Mouse (Mus musculus) liver, embryonic 14.5 days (tissue): Measurements from ENCODE around the gene Znrd1. TPM values are rescaled to one million over a fixed set of nuclear protein-coding genes. Genes with fewer than 3 reads are reported as not detected.

Experiments used
- ATAC-seq: fragments of 200-750 bp; cut with Nextera tagmentation; 2 replicates; pipeline ENCODE4 v1.8.0; 2017; ENCODE audit warnings: moderate number of reproducible peaks, mild to moderate bottlenecking, moderate library complexity; ENCODE audit not compliant: insufficient read depth
- DNase-seq, 3 experiments: peaks; one replicate each; pipeline ENCODE4 v3.0.0-alpha.2; 2012 to 2013; ENCODE audit warnings: low read depth in 3 of 3, low spot score in 3 of 3
- H3K27ac ChIP-seq: fragments of 300-500 bp; sonication (generic); 2 replicates; pipeline ENCODE4 v1.5.1; 2014; ENCODE audit warnings: moderate library complexity, mild to moderate bottlenecking, control low read depth, inconsistent platforms
- H3K27me3 ChIP-seq: fragments of 300-500 bp; sonication (generic); 2 replicates; pipeline ENCODE4 v1.6.1; 2014; ENCODE audit warnings: mild to moderate bottlenecking, low read length, moderate library complexity; ENCODE audit not compliant: control insufficient read depth, insufficient read depth
- H3K36me3 ChIP-seq: fragments of 300-500 bp; sonication (generic); replicated peaks from 2 replicates; pipeline ENCODE4 v1.6.1; 2014; ENCODE audit warnings: low read depth; ENCODE audit not compliant: control insufficient read depth, insufficient read depth
- H3K4me1 ChIP-seq, 2 experiments: fragments of 200-500 bp in 1 of 2; fragments of 300-500 bp in 1 of 2; sonication (generic) in 1 of 2; replicated peaks; 2 replicates each; pipeline ENCODE4 v1.6.1; 2012 to 2014; ENCODE audit warnings: antibody characterized with exemption in 1 of 2, inconsistent platforms in 1 of 2, low read length in 1 of 2; ENCODE audit not compliant: control insufficient read depth in 2 of 2, insufficient read depth in 2 of 2
- H3K4me2 ChIP-seq: fragments of 300-500 bp; sonication (generic); 2 replicates; pipeline ENCODE4 v1.6.1; 2014; ENCODE audit warnings: low read depth, mild to moderate bottlenecking, control low read depth, moderate library complexity
- H3K4me3 ChIP-seq, 2 experiments: fragments of 200-500 bp in 1 of 2; fragments of 300-500 bp in 1 of 2; sonication (generic) in 1 of 2; 2 replicates each; pipeline ENCODE4 v1.5.1; 2012 to 2014; ENCODE audit warnings: low read depth in 2 of 2, low read length in 2 of 2, mild to moderate bottlenecking in 2 of 2, control low read depth in 1 of 2, inconsistent platforms in 1 of 2, moderate library complexity in 1 of 2; ENCODE audit not compliant: insufficient read depth in 1 of 2
- H3K9ac ChIP-seq: fragments of 300-500 bp; sonication (generic); replicated peaks from 2 replicates; pipeline ENCODE4 v1.6.1; 2014; ENCODE audit warnings: mild to moderate bottlenecking, control low read depth, moderate library complexity
- H3K9me3 ChIP-seq: fragments of 300-500 bp; sonication (generic); 2 replicates; pipeline ENCODE4 v1.6.1; 2016; ENCODE audit warnings: low read length, mixed read lengths; ENCODE audit not compliant: control insufficient read depth
- CTCF ChIP-seq: IDR thresholded peaks from 2 replicates; pipeline ENCODE4 v1.5.1; 2016; ENCODE audit warnings: antibody characterized with exemption, low read depth, control low read depth
- EP300 ChIP-seq: IDR thresholded peaks from 2 replicates; pipeline ENCODE4 v1.6.1; 2016; ENCODE audit warnings: antibody characterized with exemption, low read depth
- WGBS: fragments of 180-500 bp; shearing (Covaris S2); extraction: QIAGEN DNeasy Blood & Tissue Kit; methylation state at CpG from one replicate; pipeline ENCODE4 v1.1.7; 2014; ENCODE audit not compliant: insufficient replicate concordance; 5-methylcytosine and 5-hydroxymethylcytosine counted together
- polyA plus RNA-seq, 2 experiments: library from polyadenylated mRNA; depleted of rRNA in 1 of 2; stranded (reverse) in 1 of 2; unstranded in 1 of 2; fragments of >200 nt; fragmentation: Nextera tagmentation in 1 of 2; extraction: Ambion mirVana in 1 of 2; gene quantifications; 2 replicates each; pipeline versions ENCODE4 v1.2.1 to v1.2.3; 2012 to 2014

The Znrd1 gene
- polyA plus RNA-seq (2012; rRNA removed) (17.5 and 19.0 TPM in 2 replicates), polyA plus RNA-seq (2014; fragmentation: Nextera tagmentation; extraction: Ambion mirVana) (25.3 and 28.2 TPM in 2 replicates)

DNA sequence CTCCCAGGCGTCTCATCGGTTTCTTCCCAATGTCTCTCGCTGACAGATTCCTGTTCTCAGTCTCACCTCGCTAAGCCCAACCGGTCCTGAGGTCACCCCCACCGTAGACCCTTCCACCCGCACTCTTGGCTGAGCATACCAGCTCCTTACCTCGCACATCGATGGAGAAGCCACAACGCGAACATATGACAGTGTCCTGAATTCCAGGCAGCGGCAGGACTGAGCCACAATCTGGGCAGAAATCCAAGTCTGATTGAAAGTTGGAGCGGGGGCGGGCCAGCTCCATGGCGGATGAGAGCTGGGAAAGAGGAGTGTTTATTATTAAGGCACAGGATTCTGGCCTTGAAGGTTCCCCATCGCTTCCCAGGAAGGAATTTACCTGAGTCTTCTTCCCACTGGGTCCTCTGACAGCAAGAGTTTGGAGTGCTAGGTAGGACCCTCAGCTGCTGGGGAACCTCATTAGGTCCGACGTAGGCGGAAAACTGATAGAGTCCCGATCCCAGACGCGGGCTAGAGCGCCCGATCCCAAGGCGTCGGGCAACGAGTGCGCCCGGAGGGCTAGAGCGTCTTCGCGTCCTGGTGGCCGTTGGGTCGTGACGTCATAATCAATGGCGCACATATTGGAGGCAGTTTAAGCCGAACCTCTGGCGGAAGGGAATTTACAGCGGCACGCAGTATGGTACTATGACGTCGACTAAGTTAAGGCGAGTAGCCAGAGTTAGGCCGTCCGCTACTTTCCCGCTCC is at the start of gene Znrd1, which contains the start of gene Znrd1as:
Gene Znrd1 (minus strand): TSS at position 561 of the 745 bp plus-strand sequence.
Gene Znrd1as (plus strand): TSS at position 594 of the 745 bp plus-strand sequence.
- under 1% methylated on average over 46 of the region's 46 CpGs for WGBS
- H3K27ac ChIP-seq: peak within 1 kb of the TSS; percentile 15
- H3K4me1 ChIP-seq: peaks cover 13 to 14% of the 10 kb centered on the region in 2 experiments
- H3K27me3 ChIP-seq: no peaks in the 10 kb centered on the region
- peak within 1 kb of the TSS; percentile 89 for H3K9ac ChIP-seq
- peak within 1 kb of the TSS; percentile 95 for H3K4me2 ChIP-seq
- peak within 1 kb of the TSS; percentile 86 to 97 for H3K4me3 ChIP-seq
- TF ChIP-seq CTCF: no peak
- peak; percentile 58 for TF ChIP-seq EP300
- peak; percentile 98 for ATAC-seq
- no peaks in the 10 kb centered on the region for H3K9me3 ChIP-seq
- peak; percentile 95 to 96 (median 95) for DNase-seq
- H3K36me3 ChIP-seq: no peaks in the 10 kb centered on the region; the same call in 1 of the 2 replicates

DNA sequence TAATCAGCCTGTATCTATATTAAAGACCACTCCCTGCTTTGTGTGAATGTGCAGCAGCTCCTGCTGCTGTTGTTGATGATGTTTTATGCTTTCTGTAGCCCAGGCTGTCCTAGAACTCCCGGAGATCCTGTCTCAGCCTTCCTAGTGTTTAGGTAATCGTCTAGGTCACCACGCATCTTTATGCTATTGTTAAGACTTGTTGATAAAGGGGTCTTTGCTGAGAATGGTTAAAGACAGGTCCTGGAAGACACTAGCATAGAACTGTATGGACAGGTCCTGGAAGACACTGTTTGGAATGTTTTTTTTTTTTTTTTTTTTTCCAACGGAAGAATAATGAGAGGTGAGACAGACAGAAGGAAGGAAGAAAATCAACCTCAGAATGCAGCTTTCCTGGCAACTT is 45.0 kb upstream of the Znrd1 start:
- no peaks in the 10 kb centered on the region for H3K36me3 ChIP-seq
- peak overlapping the region in 1 of 2 experiments; percentile 30; a peak in 2 of 4 replicates for H3K4me3 ChIP-seq
- ATAC-seq (no peak), DNase-seq (no peak)
- H3K4me2 ChIP-seq: peak overlapping the region; percentile 61; the same call in 1 of the 2 replicates
- no peak overlapping the region for H3K27ac ChIP-seq
- TF ChIP-seq EP300 (no peak), CTCF (no peak)
- H3K9ac ChIP-seq: no peak overlapping the region
- H3K27me3 ChIP-seq: peaks cover 12% of the 10 kb centered on the region
- no peaks in the 10 kb centered on the region for H3K4me1 ChIP-seq
- 31% methylated on average over 4 of the region's 4 CpGs for WGBS
- H3K9me3 ChIP-seq: no peaks in the 10 kb centered on the region

DNA sequence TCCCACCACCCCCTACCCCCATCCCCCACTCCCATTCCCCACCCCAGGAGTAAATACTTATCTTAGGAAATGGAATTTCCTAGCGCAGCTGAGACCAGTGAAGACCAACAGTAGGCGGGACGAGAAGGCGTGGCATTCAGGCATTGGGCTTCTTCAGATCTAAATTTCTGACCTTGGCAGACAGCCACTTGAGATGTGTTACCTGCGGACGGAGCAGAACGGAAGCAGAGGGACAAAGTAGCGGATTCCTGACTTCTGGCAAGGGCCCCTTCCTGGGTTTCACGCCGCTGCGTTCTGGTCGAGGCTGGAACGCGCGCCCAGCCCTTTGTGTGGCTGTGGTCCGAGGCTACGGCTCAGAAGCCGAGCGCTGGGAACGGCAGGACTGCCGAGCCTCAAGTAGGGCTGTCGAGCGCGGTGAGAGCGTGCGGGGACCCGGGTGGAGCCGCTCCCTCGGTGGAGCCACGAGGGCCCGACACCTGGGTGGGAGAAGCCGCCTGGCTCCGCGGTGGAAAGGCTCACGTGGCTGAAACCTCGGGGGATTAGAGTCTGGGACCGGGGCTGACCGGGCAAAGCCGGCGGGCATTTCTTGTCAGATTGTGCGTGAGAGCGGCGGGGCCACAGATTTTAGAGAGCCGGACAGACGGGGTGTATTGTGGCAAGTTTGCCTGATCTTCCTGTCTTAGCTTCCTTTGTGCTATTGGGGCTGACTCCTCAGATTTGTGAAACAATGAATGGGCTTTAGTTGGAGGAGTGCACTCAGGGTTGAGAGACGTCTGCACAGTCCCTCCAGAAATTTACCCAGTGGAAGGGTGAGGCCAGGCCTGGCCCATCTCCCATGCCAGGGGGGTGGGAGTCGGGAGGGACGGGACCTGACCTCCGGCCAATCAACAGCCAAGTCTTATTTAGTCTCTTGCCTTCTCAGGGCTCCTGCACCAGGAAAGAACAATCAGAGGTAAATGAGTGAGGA is 44.3 kb upstream of the Znrd1 start:
- 2% methylated on average over 49 of the region's 49 CpGs for WGBS
- H3K4me2 ChIP-seq: peak overlapping the region; percentile 61
- TF ChIP-seq CTCF (no peak), EP300 (no peak)
- DNase-seq (peak in 1 of 3 experiments; percentile 4), ATAC-seq (peak; percentile 26; the same call in 1 of the 2 replicates)
- H3K9ac ChIP-seq: peak overlapping the region; percentile 28; the same call in 1 of the 2 replicates
- no peaks in the 10 kb centered on the region for H3K36me3 ChIP-seq
- no peak overlapping the region for H3K27ac ChIP-seq
- H3K27me3 ChIP-seq: peaks cover 12% of the 10 kb centered on the region
- H3K9me3 ChIP-seq: no peaks in the 10 kb centered on the region
- H3K4me1 ChIP-seq: no peaks in the 10 kb centered on the region
- peak overlapping the region; percentile 30 to 45 for H3K4me3 ChIP-seq

DNA sequence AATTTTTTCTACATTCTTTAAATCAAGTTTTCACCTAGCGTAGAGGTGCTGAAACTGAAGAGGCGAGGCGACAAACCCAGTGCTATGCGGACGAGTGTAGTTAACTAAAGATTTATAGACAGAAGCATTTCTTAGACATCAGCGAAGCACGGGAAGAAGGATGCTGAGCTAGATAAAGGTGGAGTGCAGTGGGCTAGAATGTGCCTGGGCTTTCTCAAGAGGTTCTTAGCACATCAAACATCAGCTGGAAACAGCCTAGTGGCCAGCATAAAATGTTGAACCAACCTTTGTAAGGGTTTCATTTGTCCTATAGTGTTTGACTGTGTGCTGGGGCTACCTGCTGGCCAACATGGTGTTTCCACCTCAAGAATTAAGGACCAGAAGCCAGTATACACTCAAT is 42.5 kb upstream of the Znrd1 start, which contains the start of gene Zfp57:
Gene Zfp57 (plus strand): TSS at position 301 of the 400 bp plus-strand sequence.
- Histone ChIP-seq H3K4me3 (no peak within 1 kb of the TSS), H3K27me3 (peaks cover 12% of the 10 kb centered on the region), H3K27ac (no peak within 1 kb of the TSS), H3K9me3 (no peaks in the 10 kb centered on the region), H3K36me3 (no peaks in the 10 kb centered on the region), H3K4me1 (no peaks in the 10 kb centered on the region), H3K4me2 (no peak within 1 kb of the TSS), H3K9ac (no peak within 1 kb of the TSS)
- WGBS: 63% methylated on average over 7 of the region's 7 CpGs
- DNase-seq (no peak), ATAC-seq (no peak)
- no peak for TF ChIP-seq EP300
- no peak for TF ChIP-seq CTCF
